Mouse (Mus musculus) MEL (cell line): ENCODE measurements around the gene 2610528J11Rik.

Experiments used
- CTCF ChIP-seq, 3 experiments: IDR thresholded peaks in 2 of 3; conservative IDR thresholded peaks in 1 of 3; 2 replicates each; pipeline ENCODE4 v1.5.1; 2011 to 2012; ENCODE audit warnings: low read length in 3 of 3, low read depth in 2 of 3, mild to moderate bottlenecking in 2 of 3, improper control_type of control experiment in 1 of 3, inconsistent platforms in 1 of 3, mixed read lengths in 1 of 3, moderate library complexity in 1 of 3; ENCODE audit not compliant: control insufficient read depth in 1 of 3, insufficient read depth in 1 of 3, poor library complexity in 1 of 3, severe bottlenecking in 1 of 3
- EP300 ChIP-seq, 2 experiments: IDR thresholded peaks; 2 replicates each; pipeline ENCODE4 v1.6.1; 2011; ENCODE audit warnings: improper control_type of control experiment in 2 of 2, low read length in 2 of 2, low read depth in 1 of 2, mild to moderate bottlenecking in 1 of 2
- MXI1 ChIP-seq: IDR thresholded peaks from 2 replicates; pipeline ENCODE4 v1.6.1; 2011; ENCODE audit warnings: mild to moderate bottlenecking, low read depth, low read length, improper control_type of control experiment
- TAL1 ChIP-seq: IDR thresholded peaks from 2 replicates; pipeline ENCODE4 v1.6.1; 2012; ENCODE audit warnings: mild to moderate bottlenecking, inconsistent platforms, low read length, moderate library complexity, mixed read lengths
- ZMIZ1 ChIP-seq: IDR thresholded peaks from 2 replicates; pipeline ENCODE4 v1.6.1; 2012; ENCODE audit warnings: low read depth, mild to moderate bottlenecking, inconsistent platforms, low read length, improper control_type of control experiment, moderate library complexity
- ZNF384 ChIP-seq: IDR thresholded peaks from 2 replicates; pipeline ENCODE4 v1.6.1; 2012; ENCODE audit warnings: low read depth, mild to moderate bottlenecking, inconsistent platforms, low read length, improper control_type of control experiment

GRCm38 (mm10) chr4:118564062-118564925 is 37.5 kb downstream of the 2610528J11Rik start:
- TF ChIP-seq EP300 (IDR thresholded peaks at IDR 0.05; ENCODE audit: low read depth in 1 of 2, low read length in 2 of 2), result no peak
- no peak for TF ChIP-seq CTCF (IDR thresholded peaks at IDR 0.05 in 2 of 3, conservative IDR thresholded peaks at IDR 0.05 in 1 of 3; ENCODE audit: control insufficient read depth in 1 of 3, insufficient read depth in 1 of 3, low read depth in 2 of 3, low read length in 3 of 3, poor library complexity in 1 of 3, severe bottlenecking in 1 of 3)
- TF ChIP-seq MXI1, result no peak
- no peak for TF ChIP-seq ZMIZ1
- no peak for TF ChIP-seq TAL1
- TF ChIP-seq ZNF384, result no peak
